Mouse (Mus musculus): ENCODE results near the gene Mms19. TPM values are rescaled to one million over a fixed set of nuclear protein-coding genes. Genes with fewer than 3 reads are reported as not detected.
A peak's percentile ranks its signal among the peaks of the same experiment; 100 is the strongest.

Gene Mms19
- total RNA-seq, 1 experiment from 2014 or later: 29.8 TPM

GRCm38 (mm10) chr19:42000446-42000958 lies 19.5 kb upstream of the Mms19 start:
- ATAC-seq (ENCODE audit: extremely low read depth, insufficient number of reproducible peaks, low FRiP score, poor library complexity, severe bottlenecking): no peak

GRCm38 (mm10) chr19:41999688-42000283 lies 18.8 kb upstream of the Mms19 start:
- ATAC-seq (ENCODE audit: extremely low read depth, insufficient number of reproducible peaks, low FRiP score, poor library complexity, severe bottlenecking): 0 out of 2 replicates have a peak, but pooled peaks have one; percentile 27

GRCm38 (mm10) chr19:41998770-41999548 lies 18.0 kb upstream of the Mms19 start:
- no peak for ATAC-seq (ENCODE audit: extremely low read depth, insufficient number of reproducible peaks, low FRiP score, poor library complexity, severe bottlenecking)

- ATAC-seq (ENCODE audit: extremely low read depth, insufficient number of reproducible peaks, low FRiP score, poor library complexity, severe bottlenecking): no peak
Observed at GRCm38 (mm10) chr19:41997090-41997489, 16.1 kb upstream of the Mms19 start.

DNA sequence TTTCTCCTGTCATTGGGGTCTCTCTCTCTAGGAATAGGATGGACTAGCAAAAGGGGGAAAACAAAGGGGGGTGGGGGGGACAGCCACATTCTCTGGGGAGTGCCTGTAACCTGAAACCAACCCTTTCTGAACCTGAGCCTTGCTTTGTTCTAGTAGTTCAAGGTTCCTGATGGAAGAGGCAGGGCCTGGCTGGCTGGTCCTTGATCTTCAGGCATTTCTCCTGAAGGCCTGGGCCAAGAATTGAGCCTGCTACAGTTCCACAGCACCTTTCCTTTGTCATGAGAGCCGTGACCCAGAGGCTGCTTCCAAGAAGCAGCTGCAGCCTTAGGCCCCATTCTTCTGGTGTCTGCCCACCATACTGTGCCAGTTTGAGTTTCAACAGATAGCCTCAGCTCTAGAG lies 14.5 kb upstream of the Mms19 start:
- ATAC-seq (ENCODE audit: extremely low read depth, insufficient number of reproducible peaks, low FRiP score, poor library complexity, severe bottlenecking): no peak

- no peak for ATAC-seq (ENCODE audit: extremely low read depth, insufficient number of reproducible peaks, low FRiP score, poor library complexity, severe bottlenecking)
Observed at GRCm38 (mm10) chr19:41994023-41994422, 13.1 kb upstream of the Mms19 start.

GRCm38 (mm10) chr19:41993484-41993883 lies 12.5 kb upstream of the Mms19 start:
- ATAC-seq (ENCODE audit: extremely low read depth, insufficient number of reproducible peaks, low FRiP score, poor library complexity, severe bottlenecking): no peak

GRCm38 (mm10) chr19:41992971-41993370 lies 12.0 kb upstream of the Mms19 start:
- ATAC-seq (ENCODE audit: extremely low read depth, insufficient number of reproducible peaks, low FRiP score, poor library complexity, severe bottlenecking): no peak

GRCm38 (mm10) chr19:41991926-41992477 lies 11.0 kb upstream of the Mms19 start:
- no peak for ATAC-seq (ENCODE audit: extremely low read depth, insufficient number of reproducible peaks, low FRiP score, poor library complexity, severe bottlenecking)

- ATAC-seq (ENCODE audit: extremely low read depth, insufficient number of reproducible peaks, low FRiP score, poor library complexity, severe bottlenecking): peak; percentile 31; the same call in 1 of the 2 replicates
Observed at GRCm38 (mm10) chr19:41989810-41990209, 8.9 kb upstream of the Mms19 start.

- ATAC-seq (ENCODE audit: extremely low read depth, insufficient number of reproducible peaks, low FRiP score, poor library complexity, severe bottlenecking): no peak
Observed at GRCm38 (mm10) chr19:41987206-41987605, 6.2 kb upstream of the Mms19 start.

- ATAC-seq (ENCODE audit: extremely low read depth, insufficient number of reproducible peaks, low FRiP score, poor library complexity, severe bottlenecking): no peak
Observed at GRCm38 (mm10) chr19:41985994-41986393, 5.0 kb upstream of the Mms19 start.

DNA sequence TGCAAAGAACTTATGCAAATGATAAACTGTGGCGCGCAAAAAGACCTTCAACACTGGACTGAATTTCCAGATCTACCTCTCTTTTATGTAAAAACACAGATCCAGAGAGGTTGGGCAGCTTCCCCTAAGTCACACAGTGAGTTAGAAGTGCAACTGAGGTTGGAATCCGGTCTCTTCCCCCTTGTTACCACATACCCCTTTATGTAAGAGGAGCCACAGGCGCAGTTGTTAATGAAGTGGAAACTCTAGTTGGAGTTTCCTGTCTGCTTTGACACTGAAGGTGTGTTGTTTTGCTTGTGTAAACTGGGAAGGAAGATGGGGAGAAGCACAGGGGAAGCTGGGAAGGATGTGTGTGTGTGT lies 1.8 kb upstream of the Mms19 start:
- ATAC-seq (ENCODE audit: extremely low read depth, insufficient number of reproducible peaks, low FRiP score, poor library complexity, severe bottlenecking): no peak

- ATAC-seq (ENCODE audit: extremely low read depth, insufficient number of reproducible peaks, low FRiP score, poor library complexity, severe bottlenecking): no peak
Observed at GRCm38 (mm10) chr19:41981931-41982790, 1.2 kb upstream of the Mms19 start.

- ATAC-seq (ENCODE audit: extremely low read depth, insufficient number of reproducible peaks, low FRiP score, poor library complexity, severe bottlenecking): no peak
Observed at GRCm38 (mm10) chr19:41981595-41981927, 604 bp upstream of the Mms19 start, which contains the start of gene Ubtd1. Ubtd1 (plus strand) TSS chr19:41981763.

DNA sequence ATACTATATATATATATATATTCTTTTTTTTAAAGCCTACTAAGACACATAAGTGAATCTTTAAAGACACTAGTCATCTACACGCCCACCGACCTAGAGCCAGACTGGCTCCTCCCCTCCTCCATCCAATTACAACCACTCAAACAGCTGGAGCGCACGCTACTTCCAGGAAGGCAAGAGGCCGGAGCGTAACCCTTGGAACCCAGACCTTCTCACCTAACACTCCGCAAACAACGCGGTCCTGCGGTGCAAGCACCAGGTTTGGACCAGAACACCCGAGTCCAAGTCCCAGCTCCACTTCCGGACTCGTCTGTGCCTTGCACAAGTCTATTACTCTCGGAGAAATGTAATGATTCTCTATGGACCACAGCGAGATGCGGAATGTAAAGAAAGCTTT lies 537 bp downstream of the Mms19 start:
- ATAC-seq (ENCODE audit: extremely low read depth, insufficient number of reproducible peaks, low FRiP score, poor library complexity, severe bottlenecking): no peak

- no peak for ATAC-seq (ENCODE audit: extremely low read depth, insufficient number of reproducible peaks, low FRiP score, poor library complexity, severe bottlenecking)
Observed at GRCm38 (mm10) chr19:41973891-41974794, 6.8 kb downstream of the Mms19 start.

- no peak for ATAC-seq (ENCODE audit: extremely low read depth, insufficient number of reproducible peaks, low FRiP score, poor library complexity, severe bottlenecking)
Observed at GRCm38 (mm10) chr19:41969618-41970017, 11.3 kb downstream of the Mms19 start.

Data from neutrophil, adult 5-6 weeks (primary cell).